Mouse (Mus musculus) thymus, postnatal 4 days (tissue): ENCODE data around the gene Tardbp.

Source experiments
- DNase-seq: peaks from one replicate; pipeline ENCODE4 v3.0.0; 2021

The Tardbp gene

GRCm38 (mm10) chr4:148635309-148635708 lies 8.5 kb upstream of the Tardbp start:
- no peak for DNase-seq

- no peak for DNase-seq
Measured at GRCm38 (mm10) chr4:148633395-148634061, 6.7 kb upstream of the Tardbp start.

DNA sequence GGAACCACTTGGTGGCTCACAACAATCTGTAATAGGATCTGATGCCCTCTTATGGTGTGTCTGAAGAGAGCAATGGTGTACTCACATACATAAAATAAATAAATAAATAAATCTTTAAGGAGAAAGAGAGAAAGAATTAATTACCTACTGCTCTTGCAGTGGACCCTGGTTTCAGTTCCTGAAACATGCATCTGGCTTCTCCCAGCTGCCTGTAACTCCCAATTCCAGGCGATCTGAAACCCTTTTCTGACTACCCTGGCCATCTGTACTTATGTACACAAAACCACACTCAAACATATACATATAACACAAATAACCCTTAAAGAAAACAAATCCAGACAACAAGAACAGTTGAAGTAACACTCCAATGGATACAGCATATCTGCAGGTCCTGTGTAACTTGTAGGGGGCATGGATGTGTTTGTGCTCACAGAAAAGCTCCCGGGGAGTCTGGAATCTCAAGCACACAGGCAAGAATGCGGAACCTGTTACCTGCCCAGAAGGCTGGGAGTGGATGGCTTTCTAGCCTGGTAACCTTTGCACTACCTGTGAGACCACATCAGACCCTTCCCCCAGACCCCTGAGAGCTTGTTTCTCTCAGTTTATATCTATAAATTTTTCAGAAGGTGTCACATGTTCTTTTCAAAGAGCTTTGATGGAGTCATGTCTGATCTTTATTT lies 5.3 kb upstream of the Tardbp start:
- DNase-seq = no peak

- DNase-seq = no peak
Measured at GRCm38 (mm10) chr4:148627246-148627645, 427 bp upstream of the Tardbp start.

DNA sequence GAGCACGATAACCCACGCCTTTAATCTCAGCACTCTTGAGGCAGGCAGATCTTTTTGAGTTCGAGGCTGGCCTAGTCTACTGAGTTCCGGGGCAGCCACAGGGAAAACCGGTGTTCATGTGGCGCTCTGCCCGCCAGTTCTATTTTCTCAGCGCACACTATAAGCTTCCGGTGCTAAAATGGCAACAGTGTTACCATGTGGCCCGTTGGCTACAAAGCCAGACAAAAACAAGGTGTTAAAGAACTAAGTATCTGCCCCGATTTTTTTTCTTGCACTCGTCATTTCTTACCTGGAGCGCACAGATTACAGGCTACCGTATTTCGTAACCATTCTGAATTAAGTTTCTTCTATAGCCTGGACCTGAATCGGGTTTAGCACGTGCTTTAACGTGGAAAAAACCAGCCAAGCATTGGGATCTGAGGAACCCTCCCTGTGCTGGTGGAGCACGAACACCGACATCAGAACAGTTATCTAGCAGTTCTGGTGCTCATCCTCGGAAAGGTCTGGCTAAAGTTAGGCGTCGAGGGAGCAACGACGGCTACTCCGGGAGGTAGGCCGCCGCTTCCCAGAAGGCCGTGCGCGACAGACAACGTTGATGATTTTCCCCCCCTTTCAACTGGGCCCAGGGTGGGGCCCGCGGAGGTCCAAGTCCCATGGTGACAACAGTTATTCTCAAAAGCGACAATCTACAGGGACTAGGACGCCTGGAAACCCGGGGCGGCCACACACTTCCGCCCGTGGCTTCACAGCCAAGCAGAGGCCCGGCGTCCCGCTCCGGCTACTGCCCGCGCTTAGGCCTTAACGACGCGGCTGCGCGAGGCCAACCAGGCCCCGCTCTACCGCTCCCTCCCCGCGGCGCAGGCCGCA lies 830 bp downstream of the Tardbp start:
- peak; percentile 54 for DNase-seq

DNA sequence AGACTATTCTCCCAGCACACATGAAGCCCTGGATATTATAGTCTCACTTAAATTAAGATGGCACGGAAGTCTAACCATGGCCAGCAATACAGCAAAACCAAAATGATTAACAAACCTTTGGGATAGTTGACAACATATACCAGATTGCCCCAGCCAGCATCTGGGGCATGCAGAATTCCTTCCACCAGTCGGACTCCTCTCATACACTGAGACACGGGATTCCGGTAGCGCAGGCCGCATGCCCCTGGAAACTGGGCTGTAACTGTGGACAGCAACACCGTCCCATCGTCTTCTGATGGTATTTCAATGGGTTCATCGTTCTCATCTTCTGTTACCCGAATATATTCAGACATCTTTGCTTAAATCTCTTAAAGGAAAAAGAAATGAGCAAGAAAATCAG lies 1.8 kb downstream of the Tardbp start:
- DNase-seq = no peak

DNA sequence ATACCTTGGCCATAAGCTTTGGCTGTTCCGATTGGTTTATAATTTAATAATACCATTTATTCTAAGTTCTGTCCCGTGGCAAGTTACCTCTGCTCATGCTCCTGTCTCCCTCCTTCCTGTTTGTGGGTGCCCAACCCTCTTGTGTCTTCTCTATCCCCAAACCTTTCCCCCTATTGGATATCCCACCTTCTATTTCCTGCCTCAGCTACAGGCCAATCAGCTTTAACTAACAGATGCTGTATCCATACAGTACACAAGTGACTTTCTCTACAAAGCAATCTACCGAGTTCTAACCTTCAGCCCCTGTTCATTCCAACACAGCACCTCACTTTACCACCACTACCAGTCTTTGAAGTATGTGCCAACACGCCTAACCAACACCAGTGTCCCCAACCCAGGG lies 3.2 kb downstream of the Tardbp start:
- DNase-seq = no peak

- DNase-seq = no peak
Measured at GRCm38 (mm10) chr4:148622485-148622884, 4.3 kb downstream of the Tardbp start.

DNA sequence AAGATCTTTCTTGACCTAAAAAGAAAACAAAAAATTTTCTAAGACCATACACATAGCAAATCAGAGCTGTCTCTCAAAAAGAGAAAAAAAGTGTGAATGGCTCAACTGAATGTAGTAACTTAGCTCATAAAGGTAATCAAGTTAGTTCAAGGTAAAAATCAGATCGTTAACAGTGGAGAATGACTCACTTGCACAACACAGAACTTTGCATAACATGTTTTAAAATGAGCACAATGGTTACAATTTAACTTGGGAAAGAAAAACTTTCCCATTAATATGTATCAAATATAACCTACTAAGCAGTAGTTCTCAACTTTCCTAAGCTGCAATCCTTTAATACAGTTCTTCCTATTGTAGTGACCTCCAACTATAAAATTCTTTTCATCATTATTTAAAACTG lies 6.1 kb downstream of the Tardbp start:
- DNase-seq = no peak

GRCm38 (mm10) chr4:148619805-148620204 lies 7.0 kb downstream of the Tardbp start:
- no peak for DNase-seq

- no peak for DNase-seq
Measured at GRCm38 (mm10) chr4:148613738-148614137, 13.1 kb downstream of the Tardbp start.

DNA sequence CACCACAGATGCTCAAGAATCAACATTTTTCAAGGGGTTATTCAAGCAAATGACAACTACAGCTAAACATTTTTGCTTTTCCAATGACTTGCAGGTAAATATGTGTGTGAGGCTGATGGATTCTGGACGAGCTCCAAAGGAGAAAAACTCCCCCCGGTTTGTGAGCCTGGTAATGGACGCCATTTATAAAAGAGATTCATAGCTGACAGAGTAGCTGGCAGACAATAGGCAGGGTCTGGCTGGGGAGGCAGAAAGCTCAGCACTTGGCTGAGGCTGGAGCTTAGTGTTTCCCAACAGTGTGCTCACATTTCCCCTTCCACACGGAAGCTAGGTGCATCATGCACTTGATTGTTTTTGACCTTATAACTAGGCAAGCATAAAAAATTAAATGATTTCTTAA lies 14.3 kb downstream of the Tardbp start:
- no peak for DNase-seq

DNA sequence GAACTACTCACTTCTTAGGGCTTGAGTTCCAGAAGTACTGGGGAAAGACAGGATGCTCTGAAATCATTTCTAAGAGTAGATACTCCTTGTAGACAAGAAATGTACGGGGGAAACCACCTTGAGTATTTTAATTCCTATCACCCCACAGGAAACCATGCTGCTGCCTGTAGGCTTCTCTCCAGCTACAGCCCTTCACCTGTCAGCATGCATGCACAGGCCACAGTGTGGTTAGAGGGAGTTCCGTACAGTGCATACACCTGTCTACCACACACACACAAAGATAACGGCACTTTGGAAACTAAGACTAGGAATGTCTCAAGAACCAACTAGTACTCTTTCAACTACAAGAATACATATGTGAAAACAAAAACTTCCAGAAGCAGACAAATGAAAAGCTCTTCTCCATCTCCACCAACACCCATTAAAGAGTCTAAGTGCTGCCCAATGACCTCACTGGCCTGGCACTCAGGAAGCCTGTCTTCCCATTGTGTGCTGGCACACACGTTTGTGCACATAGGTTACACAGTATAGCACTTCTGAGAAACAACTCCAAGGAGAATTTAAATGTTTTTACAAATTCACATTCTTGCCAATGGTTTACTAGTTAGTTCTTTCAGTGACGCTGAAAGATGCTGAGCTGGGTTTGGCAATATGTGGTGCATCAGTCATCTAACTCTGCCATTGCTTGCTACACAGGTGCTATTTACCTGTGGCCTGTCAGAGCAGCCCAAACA lies 16.0 kb downstream of the Tardbp start:
- DNase-seq = no peak

- no peak for DNase-seq
Measured at GRCm38 (mm10) chr4:148609805-148610204, 17.0 kb downstream of the Tardbp start.

- DNase-seq = peak; percentile 94
Measured at GRCm38 (mm10) chr4:148607758-148608157, 19.1 kb downstream of the Tardbp start.

- DNase-seq = peak; percentile 86
Measured at GRCm38 (mm10) chr4:148604541-148605165, 22.2 kb downstream of the Tardbp start.

GRCm38 (mm10) chr4:148604141-148604540 lies 22.7 kb downstream of the Tardbp start:
- no peak for DNase-seq

GRCm38 (mm10) chr4:148603376-148604139 lies 23.3 kb downstream of the Tardbp start:
- no peak for DNase-seq

DNA sequence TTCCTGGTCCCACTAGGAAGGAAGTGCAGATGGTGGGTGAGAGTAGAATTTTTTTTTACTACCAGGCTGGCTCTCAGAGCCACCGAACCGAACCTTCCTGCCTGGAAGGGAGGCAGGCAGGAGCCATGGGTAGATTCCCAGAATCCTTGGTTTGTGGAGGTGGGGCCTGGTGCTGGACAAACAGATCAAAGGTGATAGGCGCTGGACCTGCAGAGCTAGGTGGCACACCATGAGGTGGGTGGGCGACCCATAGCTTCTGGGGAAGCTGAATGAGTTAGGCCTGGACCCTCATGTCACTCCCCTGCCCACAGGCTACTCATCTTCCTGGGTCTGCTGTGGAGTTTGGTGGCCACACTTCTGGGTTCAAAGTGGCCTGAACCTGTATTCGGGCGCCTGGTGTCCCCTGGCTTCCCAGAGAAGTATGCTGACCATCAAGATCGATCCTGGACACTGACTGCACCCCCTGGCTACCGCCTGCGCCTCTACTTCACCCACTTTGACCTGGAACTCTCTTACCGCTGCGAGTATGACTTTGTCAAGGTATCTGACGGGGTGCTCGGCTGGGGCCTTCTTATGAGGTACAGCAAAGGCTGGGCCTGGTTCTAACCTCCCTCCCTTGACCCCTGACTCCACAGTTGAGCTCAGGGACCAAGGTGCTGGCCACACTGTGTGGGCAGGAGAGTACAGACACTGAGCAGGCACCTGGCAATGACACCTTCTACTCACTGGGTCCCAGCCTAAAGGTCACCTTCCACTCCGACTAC lies 24.3 kb downstream of the Tardbp start, which contains the start of gene Masp2:
Masp2 (plus strand) TSS at position 198 of the 764 bp plus-strand sequence.
- no peak for DNase-seq

DNA sequence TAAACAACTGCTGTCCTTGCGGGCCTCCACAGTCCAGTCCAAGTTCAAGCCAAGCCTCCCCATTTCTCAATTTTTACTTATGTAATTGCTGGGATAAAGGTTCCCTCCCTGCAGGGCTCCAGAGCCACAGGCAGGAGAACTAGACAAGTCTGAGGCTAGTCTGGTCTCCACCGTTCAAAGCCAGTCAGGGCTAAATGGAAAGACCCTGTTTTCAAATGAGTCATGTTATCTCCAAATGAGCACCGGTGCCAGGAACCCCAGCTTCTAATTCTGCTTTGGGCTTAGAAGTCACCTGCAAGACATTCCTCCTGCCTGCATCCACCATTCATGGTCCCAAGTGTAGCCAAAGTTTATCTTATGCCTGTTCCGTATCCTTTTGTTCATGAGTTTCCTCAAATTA lies 24.9 kb downstream of the Tardbp start:
- no peak for DNase-seq

GRCm38 (mm10) chr4:148600316-148600715 lies 26.5 kb downstream of the Tardbp start:
- DNase-seq = no peak
